Mouse (Mus musculus): ENCODE measurements at regions not wholly inside any gene's neighbourhood (a gene's known extent, or its start where the extent isn't known, plus 50 kb on each side); places are given as distances from the start of the nearest gene placed in this dataset.

DNA sequence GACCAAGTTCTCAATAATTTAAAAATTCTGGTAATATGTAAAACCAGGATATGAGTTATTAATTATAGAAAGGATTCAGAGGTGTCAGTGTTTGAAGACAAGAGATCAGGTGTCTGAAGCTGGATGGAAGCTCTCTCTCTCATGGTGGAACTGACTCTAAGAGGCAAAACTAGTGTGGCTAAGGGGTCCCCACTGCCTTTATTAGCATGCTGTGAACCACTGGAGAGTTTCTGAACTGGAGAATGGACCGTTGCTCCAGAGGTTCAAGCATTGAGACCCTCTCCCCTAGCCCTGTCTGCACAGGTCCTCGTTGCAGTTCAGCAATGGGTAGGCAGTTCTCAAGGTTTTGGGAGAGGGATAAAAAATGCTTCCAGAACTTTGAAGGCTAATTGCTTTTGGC, 191.4 kb upstream of the Gm5148 start:
- no peak for DNase-seq

GRCm38 (mm10) chr3:37914136-37914535, 189.8 kb upstream of the Gm5148 start:
- DNase-seq: no peak

GRCm38 (mm10) chr3:37909821-37910220, 185.5 kb upstream of the Gm5148 start:
- no peak for DNase-seq

- DNase-seq: no peak
Observed at GRCm38 (mm10) chr3:37909008-37909407, 184.7 kb upstream of the Gm5148 start.

GRCm38 (mm10) chr3:37908456-37908855, 184.2 kb upstream of the Gm5148 start:
- no peak for DNase-seq

DNA sequence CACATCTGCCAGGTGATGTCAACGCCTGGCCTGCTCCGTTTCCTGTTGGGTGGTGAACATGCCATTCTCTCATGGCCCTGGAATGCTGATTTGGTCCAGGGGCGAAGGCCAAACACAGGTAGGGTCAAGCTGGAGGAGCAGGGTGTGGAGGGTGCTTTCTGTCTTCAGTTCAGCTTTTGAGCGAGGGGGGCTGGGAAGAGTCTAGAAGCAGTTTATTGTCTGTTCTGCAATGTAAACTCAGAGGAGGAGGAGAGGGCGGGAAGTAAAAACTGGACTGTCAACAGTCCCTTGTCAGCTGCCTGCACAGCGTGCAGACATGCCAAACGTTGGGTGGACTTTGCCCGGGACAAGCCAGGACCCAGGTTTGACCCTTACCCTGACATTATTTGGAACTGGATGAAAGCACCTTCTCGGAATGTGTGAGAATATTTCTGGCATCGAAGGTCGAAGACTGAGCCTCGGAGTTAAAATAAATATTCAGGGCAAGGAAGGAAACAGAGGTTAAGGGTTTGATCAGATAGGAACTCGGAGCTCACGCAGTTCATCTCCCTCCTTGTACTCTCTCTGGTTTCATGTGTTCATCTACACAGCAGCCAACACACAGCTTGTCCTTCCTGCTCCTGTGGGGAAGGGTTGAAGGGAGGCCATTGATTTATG, 183.3 kb upstream of the Gm5148 start:
- DNase-seq: peak; percentile 56

DNA sequence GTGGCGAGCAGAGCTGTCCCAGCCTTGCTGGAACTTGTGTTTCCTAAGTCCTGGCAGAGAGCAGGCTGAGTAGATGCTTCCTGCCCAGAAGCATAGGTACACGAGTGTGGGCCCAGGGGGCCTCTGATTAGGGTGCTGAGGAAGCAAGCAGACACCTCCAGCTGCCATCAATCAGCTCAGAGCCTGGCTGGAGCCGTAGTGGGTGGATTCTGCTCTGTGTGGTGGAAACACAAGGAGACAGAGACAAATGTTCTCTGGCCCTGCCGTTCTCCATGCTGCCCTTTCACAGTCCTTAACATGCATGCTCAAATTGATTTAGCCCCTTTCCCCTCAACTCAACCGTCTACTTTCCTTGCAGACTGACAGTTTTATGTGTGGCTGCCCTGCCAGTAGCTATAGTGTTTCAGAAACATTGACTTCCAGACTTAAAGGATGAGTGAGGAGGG, 182.5 kb upstream of the Gm5148 start:
- peak; percentile 47 for DNase-seq

DNA sequence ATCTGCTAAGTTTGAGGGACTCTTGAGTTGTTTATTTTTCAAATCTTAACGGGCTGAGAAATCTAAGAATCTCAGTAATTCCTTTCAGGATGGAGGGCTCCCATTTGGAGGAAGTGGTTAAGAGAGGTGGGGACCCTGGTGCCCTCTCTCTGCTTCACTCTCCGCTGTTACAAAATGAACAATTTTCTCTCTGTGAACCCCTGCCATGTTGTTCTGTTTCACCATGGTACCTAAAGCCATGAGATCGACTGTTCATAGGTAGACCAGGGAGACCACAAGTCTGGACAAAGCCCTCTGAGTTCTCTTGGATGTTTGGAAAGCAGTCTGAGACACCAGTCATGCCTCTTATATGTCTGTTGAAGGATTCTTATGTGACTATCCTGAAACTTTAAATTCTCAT, 179.9 kb upstream of the Gm5148 start:
- DNase-seq: no peak

DNA sequence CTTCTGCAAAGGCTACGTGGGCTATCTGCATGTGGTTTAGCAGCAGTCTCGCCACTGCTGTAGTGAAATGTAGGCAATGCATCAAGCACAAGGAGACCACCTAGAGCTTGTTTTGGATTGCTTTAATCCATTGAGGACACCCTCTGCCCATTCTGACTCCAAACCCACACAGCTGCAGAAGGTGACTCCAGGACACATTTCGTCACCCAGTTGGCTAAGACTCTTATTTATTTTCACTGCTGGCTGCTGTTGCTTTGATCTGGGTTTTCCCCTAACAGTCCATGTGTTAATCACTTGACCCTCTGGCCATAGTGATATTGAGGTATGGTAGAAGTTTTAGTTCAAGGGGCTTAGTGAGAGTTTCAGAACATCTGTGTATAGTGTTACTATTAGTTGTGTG, 179.2 kb upstream of the Gm5148 start:
- peak; percentile 57 for DNase-seq

- DNase-seq: no peak
Observed at GRCm38 (mm10) chr3:37903021-37903420, 178.7 kb upstream of the Gm5148 start.

- no peak for DNase-seq
Observed at GRCm38 (mm10) chr3:37897392-37897791, 173.1 kb upstream of the Gm5148 start.

GRCm38 (mm10) chr3:37896821-37897311, 172.6 kb upstream of the Gm5148 start:
- peak; percentile 73 for DNase-seq

GRCm38 (mm10) chr3:37894599-37894998, 170.3 kb upstream of the Gm5148 start:
- DNase-seq: no peak

DNA sequence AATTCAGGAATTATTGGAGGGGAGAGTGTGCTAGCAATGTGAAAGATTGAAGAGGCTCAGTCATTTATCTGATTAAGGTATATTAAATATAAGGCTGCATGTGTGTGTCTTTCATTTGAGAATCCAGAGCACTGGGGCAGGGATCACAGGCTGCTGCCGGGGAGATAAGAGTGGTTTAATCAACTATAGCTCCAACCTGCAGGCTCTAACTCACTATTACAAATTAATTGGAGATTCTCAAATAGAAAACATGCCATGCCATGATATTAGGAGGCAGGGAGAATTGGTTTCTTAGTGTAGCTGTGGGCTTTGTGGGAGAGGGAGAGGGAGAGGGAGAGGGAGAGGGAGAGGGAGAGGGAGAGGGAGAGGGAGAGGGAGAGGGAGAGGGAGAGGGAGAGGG, 165.9 kb upstream of the Gm5148 start:
- no peak for DNase-seq

DNA sequence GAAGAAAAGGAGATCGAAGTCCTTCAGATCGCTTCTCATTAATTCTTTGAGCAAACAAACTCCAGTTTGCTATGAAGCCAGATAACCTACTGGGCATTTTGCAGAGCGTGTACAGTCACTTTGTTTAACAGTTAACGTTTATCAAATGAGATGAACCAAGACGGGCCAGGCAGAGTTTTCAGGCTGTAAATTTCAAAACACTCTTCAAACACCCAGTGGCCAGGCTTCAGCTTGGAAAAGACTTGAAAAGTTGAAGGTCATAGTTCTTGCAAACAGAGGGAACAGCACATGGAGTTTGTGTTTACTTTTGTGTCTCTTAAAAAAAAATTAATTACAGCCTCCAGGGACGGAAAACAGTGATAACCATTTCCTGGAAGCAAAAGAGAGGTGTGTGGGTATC, 164.2 kb upstream of the Gm5148 start:
- no peak for DNase-seq

DNA sequence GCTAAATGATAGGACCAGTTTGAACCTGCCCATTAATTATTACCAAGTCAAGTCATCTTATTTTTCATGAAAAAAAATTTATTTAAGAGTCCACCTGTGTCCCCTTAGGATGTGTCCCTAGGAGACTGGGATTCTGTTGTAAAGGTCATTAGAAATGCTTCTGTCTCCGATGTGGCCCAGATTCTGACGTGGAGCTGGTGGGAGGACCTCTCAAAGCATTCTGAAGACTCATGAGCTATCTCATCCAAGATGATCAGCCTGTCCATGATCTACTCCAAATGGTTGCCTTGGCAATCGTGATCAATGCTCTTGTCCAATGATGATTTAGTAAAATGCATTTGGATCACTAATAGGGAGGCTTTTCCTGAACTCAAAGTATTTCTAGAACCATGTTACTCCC, 163.4 kb upstream of the Gm5148 start:
- DNase-seq: no peak

DNA sequence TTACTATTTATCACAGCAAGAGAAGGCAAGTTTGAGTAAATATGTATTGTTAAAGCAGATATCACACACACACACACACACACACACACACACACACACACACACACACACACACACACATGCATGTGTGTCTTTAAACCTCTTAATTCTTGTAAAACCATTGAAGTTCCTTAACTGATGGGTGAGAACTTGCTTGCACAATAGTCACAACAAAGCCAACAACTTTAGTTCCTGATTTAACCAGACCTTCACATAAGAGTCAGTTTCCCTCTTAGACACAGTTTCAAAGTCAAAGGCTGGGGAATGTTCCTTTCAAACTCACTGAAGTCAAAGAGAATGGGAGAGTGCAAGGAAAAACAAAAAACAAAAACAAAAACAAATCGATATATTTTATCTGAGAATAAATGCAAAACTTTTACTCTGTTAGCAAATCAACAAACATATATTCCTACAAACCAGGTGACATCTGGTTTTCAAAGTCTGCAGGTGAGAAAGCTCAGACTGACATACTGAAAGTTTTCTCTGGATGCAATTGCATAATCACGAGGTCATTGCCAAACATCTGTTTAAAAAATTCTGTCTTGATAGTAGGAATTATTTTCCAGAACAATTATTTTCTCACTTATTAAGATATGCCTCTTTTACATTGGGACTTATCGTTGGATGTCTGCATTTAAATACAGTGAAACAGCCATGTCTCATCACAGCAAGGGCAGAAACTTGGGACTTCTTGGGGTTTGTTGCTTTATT, 162.6 kb upstream of the Gm5148 start:
- DNase-seq: no peak

DNA sequence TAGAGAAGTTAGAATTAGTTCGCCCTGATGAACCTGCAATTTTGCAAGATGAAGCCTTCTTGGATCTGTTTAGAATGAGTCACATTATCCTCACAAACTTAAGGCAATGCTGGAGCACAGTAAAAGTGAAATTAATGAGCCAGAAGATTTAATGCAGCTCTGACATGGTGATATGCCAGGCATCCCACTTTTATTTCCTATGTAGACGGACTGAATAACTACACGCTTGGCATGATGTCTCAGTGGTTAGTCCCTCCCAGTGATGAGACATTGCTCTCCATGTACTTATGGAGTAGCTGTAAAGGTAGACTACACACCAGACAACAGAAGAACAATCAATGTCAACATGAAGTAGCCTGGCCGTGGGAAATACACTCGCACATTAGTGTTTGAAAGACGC, 161.5 kb upstream of the Gm5148 start:
- no peak for DNase-seq

DNA sequence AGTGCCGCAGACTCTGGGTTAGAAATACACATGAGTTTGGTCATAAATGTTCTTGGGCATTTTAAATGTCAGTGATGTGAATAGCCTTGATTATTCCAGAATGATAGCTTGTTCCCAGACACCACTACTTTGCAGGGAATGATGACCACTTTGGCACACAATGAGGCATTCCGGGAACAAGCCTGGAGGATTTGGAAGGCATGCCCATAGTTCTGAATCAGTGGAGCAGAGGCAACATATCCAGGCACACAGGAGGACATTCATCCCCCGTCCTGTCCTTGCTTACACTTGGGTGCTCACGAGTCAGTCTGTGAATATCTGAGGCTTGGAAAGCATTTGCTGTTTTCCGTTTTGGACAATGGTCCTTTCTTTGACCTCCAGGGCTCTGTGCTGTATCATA, 158.1 kb upstream of the Gm5148 start:
- peak; percentile 57 for DNase-seq

- DNase-seq: no peak
Observed at GRCm38 (mm10) chr3:37881016-37881415, 156.7 kb upstream of the Gm5148 start.

- no peak for DNase-seq
Observed at GRCm38 (mm10) chr3:37879056-37879455, 154.8 kb upstream of the Gm5148 start.

- DNase-seq: no peak
Observed at GRCm38 (mm10) chr3:37876016-37876765, 151.9 kb upstream of the Gm5148 start.

Measured in gastrocnemius, postnatal 25 days (tissue).